Comparison of ENCODE assay signal across 20 mouse cellular contexts in genomic region chr11:72697323-72697722, GRCm38 (mm10). TPM values are rescaled to one million over a fixed set of nuclear protein-coding genes. Genes with fewer than 3 reads are reported as not detected.
DNase-seq lines count a peak whose midpoint lies in the region; ATAC-seq and TF ChIP-seq lines count a peak whose summit lies in the region.
"Had no signal": no experiment of that assay in that cellular context is flagged by ENCODE, and none has a peak within 500 bp of the region (broad histone marks: within the 10 kb centered on the region; RNA-seq: fewer than 3 reads in every experiment).

No protein-coding gene starts in this region.

- H3K4me1 ChIP-seq in midbrain, embryonic 11.5 days (ENCODE audit: control insufficient read depth, insufficient read depth, low read length): no peaks in the 10 kb centered on the region
- H3K4me1 ChIP-seq in midbrain, postnatal 0 days (ENCODE audit: insufficient read depth, low read length): 0 out of 2 replicates have a peak, but pooled peaks cover under 1% of the 10 kb centered on the region
- H3K4me1 ChIP-seq in bone marrow macrophage, adult 2 months (ENCODE audit: control insufficient read depth, insufficient read depth, low read length): peaks cover 40% of the 10 kb centered on the region
- H3K4me1 ChIP-seq in intestine, embryonic 15.5 days (replicated peaks): no peaks in the 10 kb centered on the region
- peaks cover 25% of the 10 kb centered on the region for H3K4me1 ChIP-seq in liver, postnatal 0 days (ENCODE audit: insufficient read depth)
- H3K4me1 ChIP-seq: embryonic facial prominence, embryonic 10.5 days; heart, embryonic 10.5 days had no signal

- TF ChIP-seq POLR2A in bone marrow macrophage, adult 2 months (IDR thresholded peaks at IDR 0.05; ENCODE audit: borderline replicate concordance, low read depth, low read length): no peak

- H3K27me3 ChIP-seq in midbrain, embryonic 11.5 days (ENCODE audit: control insufficient read depth, insufficient read depth, low read length): no peaks in the 10 kb centered on the region
- no peaks in the 10 kb centered on the region for H3K27me3 ChIP-seq in midbrain, postnatal 0 days (ENCODE audit: insufficient read depth, low read length)
- no peaks in the 10 kb centered on the region for H3K27me3 ChIP-seq in intestine, embryonic 15.5 days (replicated peaks)
- no peaks in the 10 kb centered on the region for H3K27me3 ChIP-seq in liver, postnatal 0 days (ENCODE audit: insufficient read depth, low read length)
- H3K27me3 ChIP-seq: forebrain, embryonic 13.5 days had no signal

- TF ChIP-seq CTCF in midbrain, postnatal 0 days (IDR thresholded peaks at IDR 0.05): no peak
- no peak for TF ChIP-seq CTCF in bone marrow macrophage, adult 2 months (IDR thresholded peaks at IDR 0.05; ENCODE audit: low read depth, low read length)
- TF ChIP-seq CTCF in liver, postnatal 0 days (IDR thresholded peaks at IDR 0.05; ENCODE audit: low read depth): no peak

- H3K4me2 ChIP-seq in midbrain, embryonic 11.5 days: no peak overlapping the region
- no peak overlapping the region for H3K4me2 ChIP-seq in midbrain, postnatal 0 days (ENCODE audit: low read depth, low read length, poor library complexity, severe bottlenecking)
- no peak overlapping the region for H3K4me2 ChIP-seq in intestine, embryonic 15.5 days (replicated peaks)
- no peak overlapping the region for H3K4me2 ChIP-seq in liver, postnatal 0 days (ENCODE audit: low read depth, low read length)
- H3K4me2 ChIP-seq: forebrain, embryonic 13.5 days; hindbrain, embryonic 14.5 days had no signal

- H3K27ac ChIP-seq in midbrain, embryonic 11.5 days (ENCODE audit: low read depth, low read length): no peak overlapping the region
- H3K27ac ChIP-seq in midbrain, postnatal 0 days (ENCODE audit: low read depth, low read length): no peak overlapping the region
- peak overlapping the region; percentile 77 for H3K27ac ChIP-seq in bone marrow macrophage, adult 2 months (ENCODE audit: insufficient read depth, low read depth, low read length)
- H3K27ac ChIP-seq in macrophage: peak overlapping the region; percentile 73
- no peak overlapping the region for H3K27ac ChIP-seq in intestine, embryonic 15.5 days
- no peak overlapping the region for H3K27ac ChIP-seq in liver, postnatal 0 days (ENCODE audit: low read depth)
- H3K27ac ChIP-seq: embryonic facial prominence, embryonic 10.5 days; forebrain, embryonic 13.5 days; heart, embryonic 10.5 days; hindbrain, embryonic 14.5 days had no signal

- H3K9ac ChIP-seq in midbrain, embryonic 11.5 days (ENCODE audit: low read length): no peak overlapping the region
- no peak overlapping the region for H3K9ac ChIP-seq in midbrain, postnatal 0 days (replicated peaks; ENCODE audit: low read length, poor library complexity, severe bottlenecking)
- no peak overlapping the region for H3K9ac ChIP-seq in intestine, embryonic 15.5 days
- no peak overlapping the region for H3K9ac ChIP-seq in liver, postnatal 0 days (replicated peaks)
- H3K9ac ChIP-seq: forebrain, embryonic 13.5 days; hindbrain, embryonic 14.5 days had no signal

- no peak overlapping the region for H3K4me3 ChIP-seq in midbrain, embryonic 11.5 days (ENCODE audit: low read depth, low read length)
- H3K4me3 ChIP-seq in midbrain, postnatal 0 days (ENCODE audit: low read depth, low read length): no peak overlapping the region
- H3K4me3 ChIP-seq in bone marrow macrophage, adult 2 months (ENCODE audit: insufficient read depth, low read length): no peak overlapping the region
- H3K4me3 ChIP-seq in macrophage (ENCODE audit: inconsistent target): no peak overlapping the region
- no peak overlapping the region for H3K4me3 ChIP-seq in intestine, embryonic 15.5 days (replicated peaks)
- no peak overlapping the region for H3K4me3 ChIP-seq in liver, postnatal 0 days (ENCODE audit: low read depth, low read length)
- H3K4me3 ChIP-seq: embryonic facial prominence, embryonic 10.5 days; forebrain, embryonic 13.5 days; heart, embryonic 10.5 days had no signal

- H3K36me3 ChIP-seq in midbrain, embryonic 11.5 days (ENCODE audit: control insufficient read depth, insufficient read depth, low read length): no peaks in the 10 kb centered on the region; the same call in 1 of the 2 replicates
- H3K36me3 ChIP-seq in midbrain, postnatal 0 days (ENCODE audit: insufficient read depth, low read length): no peaks in the 10 kb centered on the region
- 0 out of 2 replicates have a peak, but pooled peaks cover 8% of the 10 kb centered on the region for H3K36me3 ChIP-seq in macrophage (ENCODE audit: inconsistent target)
- H3K36me3 ChIP-seq in intestine, embryonic 15.5 days: no peaks in the 10 kb centered on the region
- H3K36me3 ChIP-seq in liver, postnatal 0 days (replicated peaks; ENCODE audit: insufficient read depth, low read length): peaks cover 22% of the 10 kb centered on the region; the same call in 1 of the 2 replicates

- no peaks in the 10 kb centered on the region for H3K9me3 ChIP-seq in midbrain, embryonic 11.5 days (ENCODE audit: control insufficient read depth, low read length)
- H3K9me3 ChIP-seq in midbrain, postnatal 0 days (ENCODE audit: low read length): no peaks in the 10 kb centered on the region
- H3K9me3 ChIP-seq in intestine, embryonic 15.5 days: no peaks in the 10 kb centered on the region
- H3K9me3 ChIP-seq in liver, postnatal 0 days (ENCODE audit: low read length): no peaks in the 10 kb centered on the region
- H3K9me3 ChIP-seq: embryonic facial prominence, embryonic 10.5 days; forebrain, embryonic 13.5 days; heart, embryonic 10.5 days had no signal

- H3K79me2 ChIP-seq in macrophage (ENCODE audit: inconsistent target): peaks cover 99% of the 10 kb centered on the region

- ATAC-seq in midbrain, embryonic 11.5 days (ENCODE audit: low FRiP score): no peak
- ATAC-seq in midbrain, postnatal 0 days (ENCODE audit: low FRiP score): no peak
- peak; percentile 41; the same call in 1 of the 2 replicates for ATAC-seq in neutrophil, adult 5-6 weeks (ENCODE audit: extremely low read depth, insufficient number of reproducible peaks, low FRiP score, poor library complexity, severe bottlenecking)
- no peak for ATAC-seq in intestine, embryonic 15.5 days
- ATAC-seq in liver, postnatal 0 days: no peak
- ATAC-seq: forebrain, embryonic 13.5 days; intestine, embryonic 16.5 days had no signal

- no peak for TF ChIP-seq EP300 in liver, postnatal 0 days (IDR thresholded peaks at IDR 0.05; ENCODE audit: low read depth)

- peak; percentile 69 for DNase-seq in midbrain, embryonic 11.5 days (ENCODE audit: low spot score, missing footprints)
- DNase-seq in midbrain, postnatal 0 days (ENCODE audit: low spot score): no peak
- DNase-seq in kidney, adult 11 months: no peak
- DNase-seq in liver, postnatal 0 days: no peak
- DNase-seq: adrenal gland, postnatal 14 days; cerebellum, adult 2 months; cerebellum, postnatal 25 days; gastrocnemius, postnatal 36 days; heart, adult 18-20 months; heart, postnatal 10 days; heart, postnatal 4 days had no signal

RNA-seq across cellular contexts. Expression of gene Ankfy1, which starts 7.5 kb away (rescaled TPM):
- polyA plus RNA-seq in midbrain, embryonic 11.5 days (2014; fragmentation: Nextera tagmentation; extraction: Ambion mirVana): 28.7 and 33.0 TPM in 2 replicates
- 48.1 and 66.8 TPM in 2 replicates for total RNA-seq in midbrain, postnatal 0 days (2014; rRNA removed)
- 15.6 and 19.6 TPM in 2 replicates for polyA plus RNA-seq in midbrain, postnatal 0 days (2015; fragmentation: Nextera tagmentation; extraction: Ambion mirVana)
- polyA plus RNA-seq in bone marrow macrophage, adult 2 months (2012; ENCODE audit: insufficient read depth, insufficient read length, missing spikeins): 71.9 and 78.6 TPM in 2 replicates
- 100 to 1,000 TPM; 170 to 410 (median 269) TPM for total RNA-seq in macrophage (2018; cell fraction: chromatin; rRNA removed)
- total RNA-seq in macrophage (2018; cell fraction: cytosol; rRNA removed): 100 to 1,000 TPM in 6 of 26 experiments, 10 to 100 TPM in 20; 66.9 to 115 (median 90.0) TPM
- 100 to 1,000 TPM; 101 to 298 (median 188) TPM for total RNA-seq in macrophage (2018; cell fraction: nucleus; rRNA removed)
- polyA plus RNA-seq in macrophage (2018): 49.5 to 82.3 TPM (median 58.4 TPM) in 3 replicates
- 101 and 106 TPM in 2 replicates for total RNA-seq in neutrophil, adult 5-6 weeks (2017)
- polyA plus RNA-seq in intestine, embryonic 15.5 days (2015; fragmentation: Nextera tagmentation; extraction: Ambion mirVana): 19.0 and 20.1 TPM in 2 replicates
- 3.8 and 5.0 TPM in 2 replicates for polyA plus RNA-seq in liver, postnatal 0 days (2015; fragmentation: Nextera tagmentation; extraction: Ambion mirVana)

Comparison
In these comparisons a context has a peak if more than half of its experiments do, and no peak if none do; other contexts are left out.
1. H3K27ac ChIP-seq: peak in bone marrow macrophage, adult 2 months (single experiment) and macrophage (single experiment); none in midbrain, embryonic 11.5 days (single experiment), midbrain, postnatal 0 days (single experiment), intestine, embryonic 15.5 days (single experiment) and liver, postnatal 0 days (single experiment).